Mouse (Mus musculus): ENCODE measurements at regions not wholly inside any gene's neighbourhood (a gene's known extent, or its start where the extent isn't known, plus 50 kb on each side); places are given as distances from the start of the nearest gene placed in this dataset.

GRCm38 (mm10) chr10:8011138-8011537 lies 55.1 kb upstream of the Tab2 start:
- in situ Hi-C loops (cut with MboI; ENCODE audit: low sequenced_read_pairs in 2 of 2, unreplicated experiment in 2 of 2): no loop called here
- no peak overlapping the region for H3K9ac ChIP-seq (ENCODE audit: insufficient read depth, low read depth, low read length, poor library complexity, severe bottlenecking)

GRCm38 (mm10) chr10:8009855-8010254 lies 53.8 kb upstream of the Tab2 start:
- Histone ChIP-seq H3K9me3 (ENCODE audit: control insufficient read depth, insufficient read depth, low read depth, low read length) (no peaks in the 10 kb centered on the region), H3K27ac (ENCODE audit: insufficient read depth, low read depth, low read length, poor library complexity, severe bottlenecking) (no peak overlapping the region), H3K4me1 (ENCODE audit: control insufficient read depth in 2 of 2, insufficient read depth in 2 of 2, low read length in 2 of 2, poor library complexity in 1 of 2) (no peaks in the 10 kb centered on the region), H3K4me3 (ENCODE audit: insufficient read depth in 1 of 2, low read depth in 1 of 2, low read length in 2 of 2, poor library complexity in 1 of 2, severe bottlenecking in 1 of 2) (no peak overlapping the region), H3K9ac (ENCODE audit: insufficient read depth, low read depth, low read length, poor library complexity, severe bottlenecking) (no peak overlapping the region), H3K36me3 (ENCODE audit: control insufficient read depth, insufficient read depth, low read length, poor library complexity, severe bottlenecking) (no peaks in the 10 kb centered on the region)
- in situ Hi-C loops (cut with MboI; ENCODE audit: low sequenced_read_pairs in 2 of 2, unreplicated experiment in 2 of 2): no loop called here
- TF ChIP-seq ZNF384 (IDR thresholded peaks at IDR 0.05; ENCODE audit: low read depth, low read length) (no peak), HCFC1 (IDR thresholded peaks at IDR 0.05; ENCODE audit: borderline replicate concordance, insufficient read depth, low read length) (no peak), ZC3H11A (IDR thresholded peaks at IDR 0.05; ENCODE audit: borderline replicate concordance, low read depth, low read length) (no peak), MAFK (IDR thresholded peaks at IDR 0.05; ENCODE audit: insufficient read depth, low read depth, low read length) (no peak), CHD2 (IDR thresholded peaks at IDR 0.05; ENCODE audit: low read depth, low read length) (no peak)
- no peak for DNase-seq (ENCODE audit: low read depth, low spot score)

More at GRCm38 (mm10) chr10:8011138-8011537, 55.1 kb upstream of the Tab2 start:
- H3K4me3 ChIP-seq (ENCODE audit: insufficient read depth in 1 of 2, low read depth in 1 of 2, low read length in 2 of 2, poor library complexity in 1 of 2, severe bottlenecking in 1 of 2): no peak overlapping the region
- H3K36me3 ChIP-seq (ENCODE audit: control insufficient read depth, insufficient read depth, low read length, poor library complexity, severe bottlenecking): no peaks in the 10 kb centered on the region
- DNase-seq (ENCODE audit: low read depth, low spot score): no peak
- H3K27ac ChIP-seq (ENCODE audit: insufficient read depth, low read depth, low read length, poor library complexity, severe bottlenecking): no peak overlapping the region
- no peaks in the 10 kb centered on the region for H3K9me3 ChIP-seq (ENCODE audit: control insufficient read depth, insufficient read depth, low read depth, low read length)
- no peaks in the 10 kb centered on the region for H3K4me1 ChIP-seq (ENCODE audit: control insufficient read depth in 2 of 2, insufficient read depth in 2 of 2, low read length in 2 of 2, poor library complexity in 1 of 2)
- no peak for TF ChIP-seq ZNF384 (IDR thresholded peaks at IDR 0.05; ENCODE audit: low read depth, low read length)
- TF ChIP-seq CHD2 (IDR thresholded peaks at IDR 0.05; ENCODE audit: low read depth, low read length): no peak
- no peak for TF ChIP-seq HCFC1 (IDR thresholded peaks at IDR 0.05; ENCODE audit: borderline replicate concordance, insufficient read depth, low read length)
- TF ChIP-seq ZC3H11A (IDR thresholded peaks at IDR 0.05; ENCODE audit: borderline replicate concordance, low read depth, low read length): no peak

GRCm38 (mm10) chr10:8007990-8008368 lies 51.9 kb upstream of the Tab2 start:
- Histone ChIP-seq H3K27ac (ENCODE audit: insufficient read depth, low read depth, low read length, poor library complexity, severe bottlenecking) (no peak overlapping the region), H3K4me1 (ENCODE audit: control insufficient read depth in 2 of 2, insufficient read depth in 2 of 2, low read length in 2 of 2, poor library complexity in 1 of 2) (no peaks in the 10 kb centered on the region), H3K9me3 (ENCODE audit: control insufficient read depth, insufficient read depth, low read depth, low read length) (no peaks in the 10 kb centered on the region), H3K4me3 (ENCODE audit: insufficient read depth in 1 of 2, low read depth in 1 of 2, low read length in 2 of 2, poor library complexity in 1 of 2, severe bottlenecking in 1 of 2) (no peak overlapping the region), H3K9ac (ENCODE audit: insufficient read depth, low read depth, low read length, poor library complexity, severe bottlenecking) (no peak overlapping the region), H3K36me3 (ENCODE audit: control insufficient read depth, insufficient read depth, low read length, poor library complexity, severe bottlenecking) (no peaks in the 10 kb centered on the region)
- in situ Hi-C loops (cut with MboI; ENCODE audit: low sequenced_read_pairs in 2 of 2, unreplicated experiment in 2 of 2): no loop called here
- DNase-seq (ENCODE audit: low read depth, low spot score): no peak
- no peak for TF ChIP-seq MAFK (IDR thresholded peaks at IDR 0.05; ENCODE audit: insufficient read depth, low read depth, low read length)
- TF ChIP-seq ZNF384 (IDR thresholded peaks at IDR 0.05; ENCODE audit: low read depth, low read length): no peak
- no peak for TF ChIP-seq CHD2 (IDR thresholded peaks at IDR 0.05; ENCODE audit: low read depth, low read length)
- TF ChIP-seq ZC3H11A (IDR thresholded peaks at IDR 0.05; ENCODE audit: borderline replicate concordance, low read depth, low read length): no peak
- no peak for TF ChIP-seq HCFC1 (IDR thresholded peaks at IDR 0.05; ENCODE audit: borderline replicate concordance, insufficient read depth, low read length)

- no peaks in the 10 kb centered on the region for H3K4me1 ChIP-seq (ENCODE audit: control insufficient read depth in 2 of 2, insufficient read depth in 2 of 2, low read length in 2 of 2, poor library complexity in 1 of 2)
- no peaks in the 10 kb centered on the region for H3K9me3 ChIP-seq (ENCODE audit: control insufficient read depth, insufficient read depth, low read depth, low read length)
- H3K9ac ChIP-seq (ENCODE audit: insufficient read depth, low read depth, low read length, poor library complexity, severe bottlenecking): no peak overlapping the region
- in situ Hi-C loops (cut with MboI; ENCODE audit: low sequenced_read_pairs in 2 of 2, unreplicated experiment in 2 of 2): no loop called here
- H3K4me3 ChIP-seq (ENCODE audit: insufficient read depth in 1 of 2, low read depth in 1 of 2, low read length in 2 of 2, poor library complexity in 1 of 2, severe bottlenecking in 1 of 2): no peak overlapping the region
- TF ChIP-seq ZNF384 (IDR thresholded peaks at IDR 0.05; ENCODE audit: low read depth, low read length) (no peak), ZC3H11A (IDR thresholded peaks at IDR 0.05; ENCODE audit: borderline replicate concordance, low read depth, low read length) (no peak), HCFC1 (IDR thresholded peaks at IDR 0.05; ENCODE audit: borderline replicate concordance, insufficient read depth, low read length) (no peak), CHD2 (IDR thresholded peaks at IDR 0.05; ENCODE audit: low read depth, low read length) (no peak), MAFK (IDR thresholded peaks at IDR 0.05; ENCODE audit: insufficient read depth, low read depth, low read length) (no peak)
- no peak for DNase-seq (ENCODE audit: low read depth, low spot score)
- no peak overlapping the region for H3K27ac ChIP-seq (ENCODE audit: insufficient read depth, low read depth, low read length, poor library complexity, severe bottlenecking)
- no peaks in the 10 kb centered on the region for H3K36me3 ChIP-seq (ENCODE audit: control insufficient read depth, insufficient read depth, low read length, poor library complexity, severe bottlenecking)
Observed at GRCm38 (mm10) chr10:8007286-8007989, 51.4 kb upstream of the Tab2 start.

All from ES-E14 (cell line).